Mouse (Mus musculus) MN1 (cell line): ENCODE results near the gene Atg2b.

Source experiments
- DNase-seq: peaks from one replicate; pipeline ENCODE4 v3.0.0-alpha.2; 2016; ENCODE audit warnings: low spot score

The Atg2b gene

GRCm38 (mm10) chr12:105597135-105597534 is 87.9 kb downstream of the Atg2b start:
- DNase-seq = no peak

DNA sequence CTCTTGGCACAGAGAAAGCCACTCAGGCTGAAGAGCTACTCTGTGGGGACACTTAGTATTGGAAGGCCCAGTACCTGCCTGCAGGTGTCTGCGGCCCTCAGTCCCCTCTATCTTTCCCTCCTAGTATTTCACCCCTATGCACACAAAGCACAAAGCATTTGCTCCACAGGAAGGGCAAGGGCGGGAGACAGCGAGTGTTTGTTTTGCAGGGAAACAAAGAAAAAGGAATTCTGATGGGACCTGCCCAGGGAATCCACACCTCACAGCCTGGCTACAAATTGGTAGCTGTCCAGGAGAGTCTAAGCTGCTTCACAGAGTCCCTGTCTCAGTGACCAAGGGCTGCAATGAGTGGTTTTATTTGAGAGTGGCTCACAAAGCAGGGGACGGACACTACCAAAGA is 91.5 kb downstream of the Atg2b start:
- no peak for DNase-seq

DNA sequence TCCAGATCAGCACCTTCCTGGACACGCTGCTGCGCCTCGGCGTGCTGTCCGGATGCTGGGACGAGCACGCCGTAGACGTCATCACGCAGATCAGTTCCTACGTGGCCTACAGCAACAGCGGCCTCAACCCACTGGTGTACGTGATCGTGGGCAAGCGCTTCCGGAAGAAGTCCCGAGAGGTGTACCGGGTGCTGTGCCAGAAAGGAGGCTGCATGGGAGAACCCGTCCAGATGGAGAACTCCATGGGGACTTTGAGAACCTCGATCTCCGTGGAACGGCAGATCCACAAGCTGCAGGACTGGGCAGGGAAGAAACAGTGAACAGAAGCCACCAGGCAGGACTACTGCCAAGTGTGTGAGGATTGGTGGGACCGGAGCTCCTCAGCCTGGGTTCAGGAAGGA is 92.7 kb downstream of the Atg2b start:
- DNase-seq = no peak

GRCm38 (mm10) chr12:105590786-105591185 is 94.2 kb downstream of the Atg2b start:
- DNase-seq = no peak

DNA sequence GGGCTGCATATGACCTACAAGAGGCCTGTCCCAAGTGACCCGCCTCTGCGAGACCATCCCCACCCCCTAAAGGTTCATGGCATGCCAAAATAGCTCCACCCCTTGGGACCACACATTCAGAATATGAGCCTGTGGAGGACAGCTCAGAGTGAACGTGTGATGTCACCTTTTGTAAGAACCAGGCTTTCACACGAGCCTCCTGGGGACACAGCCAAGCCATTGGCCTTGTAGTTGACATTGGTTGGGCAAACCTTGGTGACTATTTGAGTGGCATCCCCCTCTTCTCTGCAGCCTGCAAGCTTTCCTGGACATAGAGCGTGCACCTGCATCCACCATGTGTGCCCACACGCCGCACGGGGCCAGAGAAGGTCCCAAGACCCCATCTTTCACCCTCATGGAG is 97.5 kb downstream of the Atg2b start:
- DNase-seq = no peak

GRCm38 (mm10) chr12:105584851-105585250 is 100.2 kb downstream of the Atg2b start:
- peak; percentile 52 for DNase-seq

DNA sequence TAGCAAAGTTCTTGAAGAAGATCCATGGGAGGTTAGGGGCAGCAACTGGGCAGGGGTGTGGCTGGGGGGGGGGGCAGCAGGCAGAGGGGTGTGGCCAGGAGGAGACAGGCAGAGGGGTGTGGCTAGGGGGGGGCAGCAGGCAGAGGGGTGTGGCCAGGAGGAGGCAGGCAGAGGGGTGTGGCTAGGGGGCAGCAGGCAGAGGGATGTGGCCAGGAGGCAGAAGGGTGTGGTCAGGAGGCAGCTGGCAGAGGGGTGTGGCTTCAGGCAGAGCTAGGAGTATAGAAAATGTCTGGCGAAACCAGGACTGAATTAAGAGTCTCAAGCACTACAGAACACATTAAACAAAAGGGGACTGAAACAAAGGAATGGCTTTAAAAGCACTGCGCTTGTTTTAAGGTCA is 101.5 kb downstream of the Atg2b start:
- peak; percentile 56 for DNase-seq

DNA sequence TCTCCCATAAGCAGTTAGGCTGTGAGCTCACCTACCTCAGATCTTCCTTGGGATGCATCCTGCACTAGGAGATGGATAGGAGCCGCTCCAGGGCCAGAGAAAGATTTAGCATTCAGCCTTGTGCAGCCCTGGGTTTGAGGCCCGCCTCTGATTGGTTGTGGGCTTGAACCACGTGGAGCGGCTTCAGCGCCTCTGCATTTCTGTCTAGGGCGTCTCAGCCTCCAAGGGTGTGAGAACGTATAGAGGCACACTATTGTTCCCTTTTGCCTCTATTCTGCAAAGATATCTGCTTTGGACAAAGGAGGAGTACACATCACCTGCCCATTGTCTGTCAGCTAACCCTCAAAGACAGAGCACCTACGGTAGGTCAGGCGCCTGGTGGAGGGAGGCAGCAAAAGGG is 102.5 kb downstream of the Atg2b start:
- DNase-seq = no peak

GRCm38 (mm10) chr12:105580490-105580889 is 104.5 kb downstream of the Atg2b start:
- no peak for DNase-seq

DNA sequence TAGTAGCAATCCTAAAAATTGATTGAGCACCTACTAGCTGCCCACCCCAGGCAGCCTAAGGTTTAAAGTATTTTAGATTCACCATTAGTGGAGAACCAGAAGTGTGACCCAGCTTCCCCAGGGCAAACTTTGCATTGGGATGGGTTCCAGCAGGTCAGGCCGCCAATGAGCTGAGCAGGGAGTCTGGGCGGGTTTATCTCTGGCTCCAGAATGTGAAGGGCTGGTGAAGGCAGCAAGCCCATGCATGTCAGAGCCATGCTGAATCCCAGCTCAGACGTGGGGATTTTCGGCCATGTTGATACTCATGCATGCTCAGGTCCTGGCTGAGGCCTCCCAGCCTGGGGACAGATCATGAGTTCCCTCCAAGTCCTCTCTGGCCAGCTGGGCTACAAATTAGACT is 110.7 kb downstream of the Atg2b start:
- no peak for DNase-seq

- no peak for DNase-seq
These were observed 112.4 kb downstream of the Atg2b start for GRCm38 (mm10) chr12:105572622-105573021.

GRCm38 (mm10) chr12:105571867-105572266 is 113.1 kb downstream of the Atg2b start:
- no peak for DNase-seq
